Mouse (Mus musculus) adrenal gland, postnatal 25 days (tissue): ENCODE measurements around the gene Crebrf. TPM values are rescaled to one million over a fixed set of nuclear protein-coding genes. Genes with fewer than 3 reads are reported as not detected.

ENCODE experiments used
- DNase-seq: peaks from one replicate; pipeline ENCODE4 v3.0.0; 2021; ENCODE audit warnings: mixed read lengths
- long read RNA-seq: library from polyadenylated mRNA; stranded (forward); transcript quantifications from one replicate; pipeline ENCODE4 v2.0.0, GENCODE M21; 2021
- total RNA-seq: library from RNA; stranded (reverse); gene quantifications from 2 replicates; pipeline ENCODE4 v1.2.3, GENCODE M21; 2021

Gene Crebrf
- 43.9 and 71.9 TPM in 2 replicates for total RNA-seq
- long read RNA-seq, full-length matches to known transcripts = 2 of 7 reads
- long read RNA-seq, partial matches to known transcripts = 1 of 7 reads
- long read RNA-seq, other reads (novel, unspliced or antisense) = 4 of 7 reads

GRCm38 (mm10) chr17:26715271-26715758 lies at the start of gene Crebrf:
Gene Crebrf (plus strand): TSS chr17:26715650.
- peak; percentile 99 for DNase-seq

DNA sequence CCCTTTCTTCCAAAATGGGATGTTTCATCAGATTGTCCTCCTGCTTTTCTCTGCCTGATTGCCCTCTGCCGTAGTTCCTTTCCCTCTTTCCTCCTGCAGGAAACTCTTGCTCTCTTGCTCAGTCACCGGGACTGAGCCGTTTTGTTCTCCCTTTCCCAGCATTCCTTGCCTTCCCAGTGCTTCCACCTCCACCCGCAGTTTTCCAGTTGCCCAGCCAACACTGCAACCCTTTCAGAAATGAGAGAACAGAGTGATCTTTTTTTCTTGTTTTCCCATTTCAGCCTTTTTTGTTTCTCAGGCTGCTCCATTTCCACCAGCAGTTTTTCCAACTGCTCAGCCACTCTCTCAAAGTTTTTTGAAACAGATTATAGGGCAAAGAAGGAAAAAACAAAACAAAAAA lies 44.2 kb upstream of the Crebrf start:
- DNase-seq = no peak

GRCm38 (mm10) chr17:26675845-26676244 lies 39.6 kb upstream of the Crebrf start:
- no peak for DNase-seq

DNA sequence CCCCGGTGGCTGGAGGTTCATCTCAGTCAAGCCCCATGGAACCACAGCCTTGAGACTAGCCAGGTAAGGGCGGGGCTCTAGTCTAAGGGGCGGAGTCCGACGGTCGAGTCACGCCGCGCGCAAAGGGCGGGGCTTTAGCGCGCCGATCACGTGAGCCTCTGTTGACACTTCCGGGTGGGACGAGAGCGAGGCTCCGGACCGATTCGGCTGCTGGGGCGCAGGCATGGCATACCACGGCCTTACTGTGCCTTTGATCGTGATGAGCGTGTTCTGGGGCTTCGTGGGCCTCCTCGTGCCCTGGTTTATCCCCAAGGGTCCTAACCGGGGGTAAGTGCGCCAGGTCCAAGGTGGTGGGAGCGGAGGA lies 39.2 kb upstream of the Crebrf start:
- DNase-seq = peak; percentile 89

DNA sequence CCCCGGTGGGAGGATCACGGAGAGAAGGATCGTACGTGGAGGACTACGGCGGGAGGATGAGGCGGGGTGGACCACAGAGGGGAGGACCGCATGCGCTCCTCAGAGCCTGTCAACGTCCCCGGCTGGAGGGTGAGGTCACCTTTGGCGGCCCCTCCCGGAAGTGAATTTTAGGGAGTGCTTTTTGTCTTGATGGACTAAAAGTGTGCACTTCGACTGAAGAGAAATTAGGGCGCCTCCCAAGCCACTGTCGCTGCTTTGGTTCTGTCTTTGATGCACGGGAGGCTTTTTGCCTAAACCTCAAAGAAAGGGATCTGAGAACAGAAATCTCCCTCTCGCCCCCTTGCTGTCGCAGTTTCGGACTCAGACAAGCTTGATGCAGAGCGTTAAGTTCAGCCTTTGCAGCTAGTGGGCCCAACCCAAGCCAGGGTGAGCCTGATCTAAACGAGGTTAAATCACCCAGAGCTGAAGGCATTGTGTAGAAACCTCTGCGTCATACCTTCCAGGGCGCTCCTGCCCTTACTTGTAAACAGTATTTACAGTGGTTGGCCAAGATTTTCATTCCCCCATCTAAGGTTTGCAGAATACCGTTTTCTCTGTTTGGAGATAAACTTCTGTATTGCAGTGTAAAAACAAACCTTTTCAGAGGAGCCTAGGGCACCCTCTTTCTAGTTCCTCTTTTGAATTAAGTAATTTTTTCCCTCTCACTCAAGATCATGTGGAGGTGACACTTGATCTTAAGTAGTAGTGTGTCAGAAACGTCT lies 38.7 kb upstream of the Crebrf start:
- DNase-seq = peak; percentile 67

- DNase-seq = no peak
Observed at GRCm38 (mm10) chr17:26677711-26678637, 37.5 kb upstream of the Crebrf start.

DNA sequence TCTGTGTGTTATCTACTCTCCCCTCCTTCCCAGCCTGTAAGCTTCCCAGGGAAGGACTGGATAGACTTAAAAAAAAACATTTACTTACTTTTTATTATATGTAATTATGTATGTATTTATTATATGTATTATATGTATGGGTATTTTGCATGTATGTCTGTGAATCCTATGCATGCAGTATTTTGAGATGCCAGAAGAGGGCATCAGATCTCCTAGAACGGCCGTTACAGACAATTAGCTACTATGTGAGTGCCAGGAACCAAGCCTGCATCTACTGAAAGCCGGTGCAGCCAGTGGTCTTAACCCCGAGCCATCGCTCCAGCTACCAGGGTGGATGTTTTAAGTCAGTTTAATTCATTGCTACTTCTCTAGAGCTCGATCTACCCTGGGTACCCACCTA lies 34.2 kb upstream of the Crebrf start:
- DNase-seq = no peak

- no peak for DNase-seq
Observed at GRCm38 (mm10) chr17:26686334-26687000, 29.0 kb upstream of the Crebrf start.

DNA sequence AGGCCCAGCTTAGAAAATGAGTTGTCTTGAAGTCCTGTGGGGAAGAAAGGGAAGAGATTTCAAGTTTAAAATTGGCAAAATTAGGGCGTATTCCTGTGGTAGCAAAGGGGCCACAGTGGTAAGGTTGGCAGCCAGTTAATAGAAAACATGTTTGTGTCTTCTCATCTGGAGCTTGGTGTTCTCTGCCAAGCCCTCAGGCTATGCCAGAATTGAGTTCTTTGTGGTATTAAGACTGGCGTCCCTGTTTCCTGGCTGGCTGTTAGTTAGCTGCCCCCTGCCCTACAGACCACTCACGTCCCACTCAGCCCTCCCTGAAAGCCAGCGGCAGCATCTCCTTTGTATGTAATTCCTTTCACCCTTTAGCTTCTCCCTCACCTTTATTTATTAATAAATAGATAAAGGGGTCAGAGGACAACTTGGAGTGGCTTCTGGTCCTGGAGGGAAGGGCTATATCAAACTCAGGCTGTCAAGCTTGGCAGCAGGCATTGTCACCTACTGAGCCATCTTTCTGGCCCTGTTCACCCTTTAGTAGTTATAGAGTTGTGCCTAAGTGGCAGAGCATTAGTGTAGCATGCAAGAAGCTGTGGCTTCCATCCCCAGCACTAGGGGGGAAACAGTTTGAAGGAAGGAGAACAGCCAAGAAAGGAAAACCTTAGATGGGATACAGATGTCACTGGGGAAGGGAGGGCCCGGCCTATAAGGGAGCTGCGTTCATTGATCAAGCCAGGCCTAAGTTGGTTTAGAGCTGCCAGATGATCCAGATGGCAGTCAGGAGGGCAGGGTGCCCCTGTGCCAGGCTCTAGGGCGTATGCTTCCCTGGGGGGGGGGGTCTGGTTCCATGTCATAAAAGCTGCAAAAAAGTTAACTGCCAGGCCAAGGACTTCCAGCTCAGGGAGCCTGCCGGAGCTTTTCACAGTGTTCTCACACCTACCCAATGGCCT lies 26.4 kb upstream of the Crebrf start:
- DNase-seq = no peak

DNA sequence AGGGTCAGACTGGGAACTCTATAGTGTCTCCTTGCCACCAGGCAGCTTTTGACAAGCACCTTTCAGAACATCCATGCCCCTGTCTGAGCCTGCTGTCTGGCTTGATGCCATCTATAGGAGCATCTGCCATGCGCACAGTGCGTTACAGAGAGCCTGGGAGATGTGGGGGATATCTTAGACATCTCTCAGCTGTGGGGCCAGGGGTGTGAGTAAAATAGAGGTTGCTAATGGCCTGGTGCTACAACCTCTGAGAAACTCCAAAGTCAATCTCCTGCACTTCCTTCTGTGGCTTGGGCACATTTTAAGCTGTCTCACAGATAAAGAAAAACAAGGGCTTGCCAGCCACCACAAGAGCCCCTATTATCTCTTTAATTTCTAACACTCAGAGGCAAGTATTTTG lies 25.6 kb upstream of the Crebrf start:
- no peak for DNase-seq

DNA sequence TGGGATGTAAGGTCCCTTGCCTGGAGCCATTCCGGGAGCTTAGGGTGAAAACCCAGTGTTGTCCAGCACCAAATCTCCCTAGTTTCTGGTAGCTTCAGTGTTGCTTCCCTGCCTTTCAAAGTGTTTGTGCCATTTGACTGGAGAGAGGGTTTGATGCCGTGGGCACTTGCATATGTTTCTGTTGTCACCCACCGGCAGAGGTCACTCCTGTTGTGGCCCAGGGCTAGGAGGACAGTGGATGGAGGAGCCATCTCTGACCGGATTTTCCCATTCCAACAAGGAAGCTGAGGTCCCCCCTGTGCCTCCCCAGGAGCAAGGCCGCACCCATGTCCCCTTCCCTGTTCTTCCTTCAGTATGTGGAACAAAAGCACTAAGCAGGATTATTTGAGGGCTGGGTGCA lies 25.2 kb upstream of the Crebrf start:
- no peak for DNase-seq

- DNase-seq = peak; percentile 18
Observed at GRCm38 (mm10) chr17:26691110-26691509, 24.3 kb upstream of the Crebrf start.

- DNase-seq = no peak
Observed at GRCm38 (mm10) chr17:26693424-26693823, 22.0 kb upstream of the Crebrf start.

- DNase-seq = no peak
Observed at GRCm38 (mm10) chr17:26694171-26694570, 21.3 kb upstream of the Crebrf start.

GRCm38 (mm10) chr17:26695193-26695592 lies 20.3 kb upstream of the Crebrf start:
- DNase-seq = no peak

- no peak for DNase-seq
Observed at GRCm38 (mm10) chr17:26698846-26699245, 16.6 kb upstream of the Crebrf start.

- DNase-seq = no peak
Observed at GRCm38 (mm10) chr17:26699819-26700616, 15.4 kb upstream of the Crebrf start.

GRCm38 (mm10) chr17:26701565-26701964 lies 13.9 kb upstream of the Crebrf start:
- DNase-seq = no peak

GRCm38 (mm10) chr17:26702621-26703020 lies 12.8 kb upstream of the Crebrf start:
- DNase-seq = no peak

GRCm38 (mm10) chr17:26703671-26704070 lies 11.8 kb upstream of the Crebrf start:
- no peak for DNase-seq
